Mouse (Mus musculus) induced T-regulatory cell, adult 2 months (primary cell): ENCODE data around the gene Cct3.
"Not testable (repeated sequence)": the region's sequence is repeated elsewhere in the genome, so short reads cannot be mapped to it uniquely, and the experiment has no call there.

ENCODE experiments used
- DNase-seq: peaks from one replicate; pipeline ENCODE4 v3.0.0-alpha.2; 2012; ENCODE audit warnings: low read depth

The Cct3 gene

DNA sequence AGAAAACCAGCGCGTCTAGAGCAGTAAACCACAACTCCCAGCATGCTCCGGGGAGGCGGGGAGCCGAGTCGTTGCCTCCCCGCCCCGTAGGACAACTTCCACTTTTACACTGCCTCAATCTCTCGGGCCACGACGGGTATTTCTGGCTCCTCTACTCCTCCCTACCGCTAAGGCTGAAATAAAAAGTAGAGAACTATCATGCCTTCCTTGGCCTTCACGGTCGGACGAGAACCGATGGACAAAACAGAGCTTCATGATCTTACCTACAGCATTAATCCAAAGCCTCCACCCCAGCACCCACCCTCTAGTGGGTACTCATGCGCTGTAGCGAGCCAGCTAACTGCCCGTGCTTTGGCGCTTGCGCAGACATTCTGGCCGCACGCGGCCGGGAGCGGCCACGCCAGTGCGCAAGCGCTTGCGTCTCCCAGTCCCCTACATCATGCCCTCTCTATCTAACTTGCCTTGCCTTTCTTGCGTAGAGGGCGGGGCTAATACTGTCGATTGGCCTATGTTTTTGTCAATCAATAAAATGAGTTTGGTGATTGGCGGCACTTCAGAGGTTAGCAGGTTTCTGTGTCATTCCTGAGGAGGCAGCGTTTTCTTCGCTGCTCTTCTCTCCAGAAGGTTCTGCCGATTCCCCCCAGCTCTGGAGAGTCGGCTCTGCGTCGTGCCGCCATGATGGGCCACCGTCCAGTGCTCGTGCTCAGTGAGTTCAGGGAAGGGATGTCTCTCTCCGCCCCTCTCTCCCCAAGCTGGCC is at the start of gene Cct3, which contains the start of gene Tsacc:
Cct3 (plus strand) TSS at position 556 of the 758 bp plus-strand sequence.
Tsacc (minus strand) TSS at position 439 of the 758 bp plus-strand sequence.
- DNase-seq: peak; percentile 99

GRCm38 (mm10) chr3:88247666-88248065 is 49.2 kb upstream of the Cct3 start:
- DNase-seq: no peak

- no peak for DNase-seq
Observed at GRCm38 (mm10) chr3:88248406-88248805, 48.5 kb upstream of the Cct3 start.

GRCm38 (mm10) chr3:88252739-88253138 is 44.2 kb upstream of the Cct3 start:
- no peak for DNase-seq

DNA sequence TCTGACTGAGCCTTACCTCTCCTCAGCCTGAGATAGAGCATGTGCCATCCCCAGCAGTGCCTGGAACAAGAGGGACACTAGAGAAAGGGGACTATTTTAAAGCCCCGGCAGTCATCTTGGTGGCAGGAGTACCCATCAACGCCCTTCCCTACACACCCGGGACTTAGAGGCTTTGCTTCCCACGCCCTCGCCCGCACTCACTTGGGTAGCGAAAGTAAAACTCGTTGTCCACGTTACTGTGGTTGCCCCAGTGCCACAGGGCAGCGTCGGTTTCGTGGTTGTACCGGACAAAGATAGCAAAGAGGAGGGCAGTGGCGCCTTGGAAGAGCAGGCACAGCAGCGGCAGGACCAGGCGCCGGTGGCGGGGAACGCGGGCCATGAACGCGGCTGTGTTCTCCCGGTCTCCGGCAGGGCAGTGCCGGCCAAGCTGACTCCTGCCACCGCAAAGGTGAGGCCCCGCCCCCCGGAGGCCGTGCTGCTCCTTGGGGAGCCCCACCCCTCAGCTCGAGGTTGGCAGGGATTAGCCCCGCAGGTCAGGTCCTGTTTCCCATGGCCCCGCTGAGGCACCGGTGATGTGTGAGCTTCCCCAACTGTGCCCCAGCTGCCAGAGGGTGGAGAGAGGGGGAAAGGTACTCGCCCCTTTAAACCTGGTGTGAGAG is 42.5 kb upstream of the Cct3 start, which contains the start of gene Rhbg:
Rhbg (minus strand) TSS at position 442 of the 659 bp plus-strand sequence.
- peak; percentile 49 for DNase-seq

GRCm38 (mm10) chr3:88255950-88256349 is 41.0 kb upstream of the Cct3 start:
- DNase-seq: no peak

DNA sequence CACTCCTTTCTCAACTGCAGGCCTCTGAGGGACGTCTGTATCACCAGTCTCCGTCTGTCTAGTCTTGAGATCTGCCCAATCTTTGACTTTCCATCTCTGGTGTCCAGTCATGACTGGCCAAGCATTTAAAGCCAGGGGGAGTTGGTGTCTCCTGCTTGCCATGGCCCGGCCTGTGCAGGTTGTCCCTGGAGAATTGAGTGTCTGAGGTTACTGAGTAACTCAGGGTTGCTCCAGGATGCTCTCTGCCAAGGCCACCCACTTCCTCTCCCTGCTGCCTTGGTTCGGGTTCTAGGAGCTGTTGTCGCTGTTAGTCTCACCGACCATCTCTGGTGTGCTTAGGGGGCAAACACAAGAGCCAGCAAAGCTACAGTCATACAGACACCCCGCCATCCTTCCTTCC is 40.5 kb upstream of the Cct3 start:
- no peak for DNase-seq

DNA sequence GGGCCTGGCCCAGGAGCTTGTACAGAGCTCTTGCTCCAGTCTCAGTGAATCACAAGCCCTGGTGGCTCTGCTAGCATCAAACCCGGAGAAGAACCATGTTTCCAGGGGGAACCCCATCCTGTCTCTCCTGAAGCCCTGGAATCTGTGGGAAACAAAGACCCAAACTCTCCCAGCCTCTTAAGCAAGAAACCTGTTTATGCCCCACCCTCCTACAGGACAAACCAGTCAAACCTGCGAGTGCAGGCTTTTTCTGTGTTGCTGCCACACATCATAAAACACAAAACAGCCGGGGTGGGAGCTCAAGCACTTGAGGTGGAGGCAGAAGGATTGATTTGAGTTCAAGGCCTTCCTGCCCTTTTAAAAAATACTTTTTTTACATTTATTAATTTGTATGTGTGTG is 34.6 kb upstream of the Cct3 start:
- no peak for DNase-seq

DNA sequence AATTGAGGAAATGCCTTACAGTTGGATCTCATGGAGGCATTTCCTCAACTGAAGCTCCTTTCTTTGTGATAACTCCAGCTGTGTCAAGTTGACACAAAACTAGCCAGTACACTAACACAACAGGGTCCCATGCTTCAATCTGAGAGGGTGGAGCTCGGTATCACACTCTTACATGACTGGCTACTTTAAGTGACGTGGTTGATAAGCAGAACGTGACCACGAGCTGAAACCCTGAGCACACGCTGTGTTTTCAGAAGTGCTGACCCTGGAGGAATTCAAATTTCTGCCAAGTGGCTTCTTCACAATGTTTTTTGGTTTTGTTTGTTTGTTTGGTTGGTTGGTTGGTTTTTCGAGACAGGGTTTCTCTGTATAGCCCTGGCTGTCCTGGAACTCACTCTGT is 28.9 kb upstream of the Cct3 start:
- DNase-seq: not testable (repeated sequence)

DNA sequence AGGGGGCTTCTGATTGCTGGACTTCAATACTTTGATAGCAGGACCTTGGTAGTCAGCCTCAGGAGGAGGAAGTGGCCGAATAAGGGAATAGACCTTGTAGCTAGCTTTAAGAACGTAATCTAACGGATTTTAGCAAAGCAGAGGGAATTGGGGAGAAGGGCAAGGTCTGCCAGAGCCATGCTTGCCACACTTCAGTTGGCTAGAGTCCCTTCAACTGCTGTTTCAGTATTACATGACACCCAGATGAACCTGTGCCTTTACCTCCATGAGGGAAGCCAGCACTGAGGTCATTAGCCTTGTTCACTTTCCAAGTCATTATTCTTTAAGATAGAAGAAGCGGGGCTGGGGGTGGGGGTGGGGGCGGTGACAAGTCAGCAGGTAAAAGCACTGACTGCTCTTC is 27.9 kb upstream of the Cct3 start:
- DNase-seq: no peak

DNA sequence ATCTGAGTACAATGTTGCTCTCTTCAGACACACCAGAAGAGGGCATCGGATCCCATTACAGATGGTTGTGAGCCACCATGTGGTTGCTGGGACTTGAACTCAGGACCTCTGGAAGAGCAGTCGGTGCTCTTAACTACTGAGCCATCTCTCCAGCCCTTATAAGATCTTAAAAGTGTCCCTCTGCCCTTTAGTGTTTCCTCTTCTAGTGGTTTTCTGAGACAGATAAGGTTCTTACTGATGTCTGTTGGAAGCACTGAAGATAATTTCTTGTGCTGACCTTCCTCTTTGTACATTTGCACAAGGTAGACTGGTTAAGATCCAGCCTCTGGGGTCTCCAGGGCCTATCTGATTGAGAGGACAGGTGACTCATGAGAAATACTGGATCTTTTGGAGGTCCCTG is 25.6 kb upstream of the Cct3 start:
- DNase-seq: not testable (repeated sequence)

GRCm38 (mm10) chr3:88271859-88272258 is 25.1 kb upstream of the Cct3 start:
- no peak for DNase-seq

- DNase-seq: no peak
Observed at GRCm38 (mm10) chr3:88274002-88274401, 22.9 kb upstream of the Cct3 start.

GRCm38 (mm10) chr3:88276121-88276520 is 20.8 kb upstream of the Cct3 start:
- no peak for DNase-seq

DNA sequence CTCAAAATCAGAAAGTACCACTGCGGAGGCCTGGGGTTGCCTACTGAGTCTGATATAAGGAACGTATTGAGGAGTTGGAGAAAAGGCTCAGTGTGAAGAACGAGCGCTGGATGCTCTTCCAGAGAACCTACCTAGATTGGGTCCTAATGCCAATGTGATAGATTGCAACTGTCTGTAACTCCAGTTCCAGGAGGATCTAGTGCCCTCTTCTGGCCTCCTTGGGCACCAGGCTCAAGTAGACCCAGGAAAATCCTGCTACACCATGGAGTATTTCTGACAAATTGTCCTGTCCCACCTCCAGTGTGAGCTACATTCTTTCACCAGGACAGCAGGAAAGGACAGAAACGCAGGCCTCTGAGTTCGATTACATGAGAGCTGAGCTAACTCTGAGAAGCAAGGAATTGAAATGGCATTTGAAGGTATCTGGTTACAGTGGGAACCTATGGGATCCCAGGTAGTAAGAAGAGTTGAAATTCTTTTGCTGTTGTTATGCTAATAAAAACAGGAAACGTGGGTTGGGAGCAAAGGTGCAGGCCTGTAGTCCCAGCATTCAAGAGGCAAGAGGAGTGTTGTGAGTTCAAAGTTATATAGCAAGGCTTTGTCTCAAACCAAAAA is 20.3 kb upstream of the Cct3 start:
- DNase-seq: no peak

GRCm38 (mm10) chr3:88280035-88280434 is 16.9 kb upstream of the Cct3 start:
- DNase-seq: no peak

- not testable (repeated sequence) for DNase-seq
Observed at GRCm38 (mm10) chr3:88281141-88281916, 15.6 kb upstream of the Cct3 start.

DNA sequence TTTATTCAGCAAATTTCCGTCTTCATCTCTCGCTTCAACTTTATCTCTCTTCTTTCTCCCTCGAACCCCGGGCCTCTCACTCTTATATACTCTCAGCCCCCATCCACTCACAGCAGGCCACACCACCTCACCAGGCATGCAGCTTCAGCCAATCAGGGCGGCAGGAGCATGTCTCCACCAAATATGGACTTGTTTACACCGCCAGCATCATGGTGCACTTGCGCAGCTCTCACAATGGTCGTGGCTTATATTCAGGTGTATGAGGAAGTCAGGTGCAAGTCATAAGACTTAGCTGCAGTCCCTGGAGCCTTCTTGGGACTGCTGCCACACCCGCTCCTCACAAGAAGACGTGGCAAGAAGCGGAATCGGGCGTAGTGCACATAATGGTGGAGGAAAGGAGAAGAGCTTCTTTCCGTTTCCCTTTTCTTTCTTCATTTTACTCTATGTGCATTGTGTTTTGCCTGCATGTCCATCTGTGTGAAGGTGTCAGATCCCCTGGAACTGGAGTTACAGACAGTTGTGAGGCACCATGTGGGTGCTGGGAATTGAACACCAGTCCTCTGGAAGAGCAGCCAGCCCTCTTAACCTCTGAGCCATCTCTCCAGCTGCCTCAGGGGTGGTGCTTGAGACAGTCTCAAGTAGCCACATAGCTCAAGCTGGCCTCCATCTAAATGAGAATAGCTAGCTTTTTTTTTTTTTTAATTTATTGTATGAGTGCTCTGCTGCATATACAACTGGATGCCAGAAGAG is 11.9 kb upstream of the Cct3 start:
- not testable (repeated sequence) for DNase-seq

- not testable (repeated sequence) for DNase-seq
Observed at GRCm38 (mm10) chr3:88285565-88285895, 11.4 kb upstream of the Cct3 start.

DNA sequence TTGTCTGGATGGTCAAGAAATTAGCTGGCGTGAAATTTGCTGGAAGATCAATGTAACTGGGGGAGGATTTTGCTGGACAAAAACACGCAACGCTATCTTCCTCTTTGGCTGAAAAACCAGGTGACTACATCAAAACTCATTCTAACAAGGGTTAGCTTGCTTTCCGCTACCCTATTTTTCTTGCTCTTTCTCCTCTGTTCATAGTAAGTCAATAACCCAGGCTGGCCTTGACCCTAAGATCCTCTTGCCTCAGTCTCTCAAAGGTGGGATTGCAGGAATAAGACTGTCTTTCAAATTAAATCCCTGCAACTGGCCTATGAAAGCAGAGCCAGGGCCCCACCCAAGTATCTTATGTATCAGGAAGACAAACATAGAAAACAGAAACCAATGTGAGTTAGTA is 9.8 kb upstream of the Cct3 start, which contains the start of gene Gm38392:
Gm38392 (minus strand) TSS at position 101 of the 400 bp plus-strand sequence.
- no peak for DNase-seq

GRCm38 (mm10) chr3:88288133-88288713 is 8.7 kb upstream of the Cct3 start:
- DNase-seq: not testable (repeated sequence)
